Mouse (Mus musculus) heart, postnatal 10 days (tissue): ENCODE data around the gene Tet1. TPM values are rescaled to one million over a fixed set of nuclear protein-coding genes. Genes with fewer than 3 reads are reported as not detected.

Experiments used
- DNase-seq, 2 experiments: peaks; one replicate each; pipeline ENCODE4 v3.0.0; 2021
- intact Hi-C: fragments of 180-260 bp; cut with DNase I; formaldehyde crosslinking; loops from one replicate; pipeline ENCODE4 v1.15.1; 2025
- total RNA-seq, 2 experiments: library from RNA; stranded (reverse); gene quantifications; 2 replicates each; pipeline ENCODE4 v1.2.3; 2021

Tet1 gene
- total RNA-seq, 2 experiments from 2014 or later, result 23.3 to 35.6 TPM

GRCm38 (mm10) chr10:62851578-62851977 lies 57.2 kb downstream of the Tet1 start:
- DNase-seq, result no peak
- intact Hi-C loops, result no loop called here

GRCm38 (mm10) chr10:62851025-62851424 lies 57.8 kb downstream of the Tet1 start:
- intact Hi-C loops, result no loop called here
- no peak for DNase-seq

GRCm38 (mm10) chr10:62848783-62849182 lies 60.0 kb downstream of the Tet1 start:
- intact Hi-C loops, result no loop called here
- DNase-seq, result no peak

- peak in 1 of 2 experiments; percentile 23 for DNase-seq
- intact Hi-C loops, result no loop called here
Measured at GRCm38 (mm10) chr10:62847069-62847626, 61.6 kb downstream of the Tet1 start.

- intact Hi-C loops, result no loop called here
Measured at GRCm38 (mm10) chr10:62843787-62844491, 64.9 kb downstream of the Tet1 start.

GRCm38 (mm10) chr10:62841901-62842447 lies 66.8 kb downstream of the Tet1 start:
- no peak for DNase-seq
- intact Hi-C loops, result no loop called here

More at GRCm38 (mm10) chr10:62843787-62844491, 64.9 kb downstream of the Tet1 start:
- DNase-seq, result peak; percentile 75 to 80

- intact Hi-C loops, result no loop called here
Measured at GRCm38 (mm10) chr10:62840687-62841086, 68.1 kb downstream of the Tet1 start.

GRCm38 (mm10) chr10:62837987-62838386 lies 70.8 kb downstream of the Tet1 start:
- no peak for DNase-seq
- intact Hi-C loops, result no loop called here

More at GRCm38 (mm10) chr10:62840687-62841086, 68.1 kb downstream of the Tet1 start:
- no peak for DNase-seq

GRCm38 (mm10) chr10:62832783-62833182 lies 76.0 kb downstream of the Tet1 start:
- intact Hi-C loops, result no loop called here
- no peak for DNase-seq

GRCm38 (mm10) chr10:62831546-62831945 lies 77.2 kb downstream of the Tet1 start:
- intact Hi-C loops, result no loop called here
- DNase-seq, result no peak

GRCm38 (mm10) chr10:62824474-62824873 lies 84.3 kb downstream of the Tet1 start:
- no peak for DNase-seq
- intact Hi-C loops, result no loop called here

GRCm38 (mm10) chr10:62823431-62823830 lies 85.4 kb downstream of the Tet1 start:
- no peak for DNase-seq
- intact Hi-C loops, result no loop called here

- no peak for DNase-seq
- intact Hi-C loops, result no loop called here
Measured at GRCm38 (mm10) chr10:62810010-62810409, 98.8 kb downstream of the Tet1 start.

GRCm38 (mm10) chr10:62808766-62809165 lies 100.0 kb downstream of the Tet1 start:
- intact Hi-C loops, result no loop called here
- DNase-seq, result no peak

- DNase-seq, result no peak
- intact Hi-C loops, result no loop called here
Measured at GRCm38 (mm10) chr10:62808316-62808715, 100.5 kb downstream of the Tet1 start.

- no peak for DNase-seq
Measured at GRCm38 (mm10) chr10:62804106-62804505, 104.7 kb downstream of the Tet1 start.

GRCm38 (mm10) chr10:62803296-62803695 lies 105.5 kb downstream of the Tet1 start:
- no peak for DNase-seq
- intact Hi-C loops, result no loop called here

More at GRCm38 (mm10) chr10:62804106-62804505, 104.7 kb downstream of the Tet1 start:
- intact Hi-C loops, result no loop called here

- no peak for DNase-seq
- intact Hi-C loops, result no loop called here
Measured at GRCm38 (mm10) chr10:62794221-62794620, 114.6 kb downstream of the Tet1 start.

GRCm38 (mm10) chr10:62793091-62793453 lies 115.7 kb downstream of the Tet1 start:
- peak in 1 of 2 experiments; percentile 45 for DNase-seq
- intact Hi-C loops, result no loop called here

- peak; percentile 99 for DNase-seq
- intact Hi-C loops, result no loop called here
Measured at GRCm38 (mm10) chr10:62792177-62793090, 116.4 kb downstream of the Tet1 start, which contains the start of gene Ccar1. Ccar1 (minus strand) TSS chr10:62792286.
